Mouse (Mus musculus) kidney, adult 18-20 months (tissue): Measurements from ENCODE around the gene Riox2.

ENCODE experiments used
- DNase-seq: peaks from one replicate; pipeline ENCODE4 v3.0.0; 2021

Riox2 gene

GRCm38 (mm10) chr16:59521752-59522423 is 50.3 kb downstream of the Riox2 start:
- DNase-seq = no peak

DNA sequence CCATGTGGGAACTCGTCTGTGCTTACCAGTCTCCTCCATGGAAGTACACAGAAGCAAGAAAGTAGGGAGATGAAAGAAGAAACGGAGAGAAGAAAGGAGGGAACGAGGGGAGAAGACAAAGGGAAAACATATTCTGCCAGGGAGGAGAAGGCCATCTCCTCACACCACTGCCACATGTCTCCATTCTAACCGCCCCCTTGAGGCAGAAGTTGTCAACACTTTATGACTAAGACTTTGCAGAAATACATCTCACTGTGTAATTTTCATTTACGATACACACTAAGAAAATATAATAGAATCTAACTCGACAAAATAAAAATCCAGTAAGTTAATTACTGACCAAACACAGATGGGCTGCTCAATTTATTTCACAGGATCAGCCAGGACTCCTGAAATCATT is 55.4 kb downstream of the Riox2 start:
- DNase-seq = no peak

DNA sequence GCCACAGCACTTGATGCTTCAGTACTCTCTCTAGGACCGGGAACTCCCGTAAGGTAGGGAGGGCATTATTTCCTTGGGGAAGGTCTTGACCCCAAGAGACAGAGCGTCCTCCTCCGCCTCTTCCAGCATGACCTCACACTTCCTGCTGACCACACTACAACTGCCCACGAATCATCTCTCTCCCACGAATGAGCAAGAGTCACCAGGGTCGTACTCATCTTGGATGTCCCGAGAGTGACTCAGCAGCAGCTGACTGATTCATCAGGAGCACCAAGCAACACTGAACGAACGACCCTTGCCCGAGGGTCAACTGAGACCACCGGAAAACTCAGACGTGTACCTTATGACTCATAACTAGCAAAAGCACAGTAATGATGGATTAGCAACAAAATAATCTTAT is 58.0 kb downstream of the Riox2 start:
- DNase-seq = no peak

- DNase-seq = no peak
Measured at GRCm38 (mm10) chr16:59531243-59531642, 59.7 kb downstream of the Riox2 start.

GRCm38 (mm10) chr16:59532561-59532960 is 61.0 kb downstream of the Riox2 start:
- no peak for DNase-seq

DNA sequence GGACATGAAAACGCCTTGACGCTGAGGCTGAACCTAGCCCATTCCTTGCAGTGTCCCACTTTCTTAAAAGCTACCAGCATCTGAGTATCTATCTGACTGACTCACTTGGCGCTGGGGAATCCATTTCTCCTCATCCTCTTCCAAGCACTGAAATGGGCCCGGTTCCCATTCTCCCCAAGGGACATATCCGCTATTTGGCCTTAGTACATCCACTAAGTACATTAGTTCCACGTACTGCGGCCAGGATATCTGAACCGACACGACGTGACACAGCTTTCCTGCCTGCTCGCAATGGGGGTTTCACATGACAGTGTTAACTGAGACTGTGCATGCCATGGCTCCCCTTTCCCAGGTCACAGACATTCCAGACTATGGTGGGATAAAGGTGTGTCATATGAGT is 62.8 kb downstream of the Riox2 start:
- no peak for DNase-seq

DNA sequence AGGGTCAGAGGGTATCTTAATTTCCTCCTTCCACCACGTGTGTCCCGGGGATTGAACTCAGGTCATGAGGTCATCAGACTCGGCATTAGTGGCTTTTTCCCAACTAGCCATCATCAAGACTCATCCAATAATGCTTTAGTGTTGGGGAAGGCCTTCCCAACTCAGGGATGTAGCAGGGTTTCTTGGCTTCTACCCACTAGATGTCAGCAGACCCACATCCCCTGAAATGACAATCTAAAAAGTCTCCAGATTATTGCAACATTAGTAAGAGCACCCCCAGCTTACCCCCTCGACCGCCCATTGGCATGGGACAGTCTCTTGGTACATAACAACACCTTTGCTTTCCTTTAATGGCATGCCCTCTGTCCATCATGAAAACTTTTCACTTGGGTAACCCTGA is 64.1 kb downstream of the Riox2 start:
- DNase-seq = no peak

DNA sequence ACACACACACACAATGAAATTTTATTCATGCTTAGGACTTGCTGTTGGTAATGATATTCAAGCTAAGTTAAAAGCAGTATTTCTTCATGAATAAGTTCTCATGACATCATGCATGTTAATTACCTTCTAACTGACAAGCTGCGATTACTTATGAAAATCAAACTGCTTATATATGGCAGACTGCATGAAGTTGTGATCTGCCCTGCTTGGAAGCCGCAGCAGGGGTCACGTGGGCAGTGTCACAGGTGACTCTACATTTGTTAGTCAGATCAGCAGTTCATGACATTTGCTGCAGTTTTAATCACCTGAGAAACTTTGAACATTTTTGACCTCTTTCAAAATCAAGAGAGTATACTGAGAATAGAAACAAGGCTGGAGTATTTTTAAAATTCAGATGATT is 69.4 kb downstream of the Riox2 start:
- DNase-seq = no peak

DNA sequence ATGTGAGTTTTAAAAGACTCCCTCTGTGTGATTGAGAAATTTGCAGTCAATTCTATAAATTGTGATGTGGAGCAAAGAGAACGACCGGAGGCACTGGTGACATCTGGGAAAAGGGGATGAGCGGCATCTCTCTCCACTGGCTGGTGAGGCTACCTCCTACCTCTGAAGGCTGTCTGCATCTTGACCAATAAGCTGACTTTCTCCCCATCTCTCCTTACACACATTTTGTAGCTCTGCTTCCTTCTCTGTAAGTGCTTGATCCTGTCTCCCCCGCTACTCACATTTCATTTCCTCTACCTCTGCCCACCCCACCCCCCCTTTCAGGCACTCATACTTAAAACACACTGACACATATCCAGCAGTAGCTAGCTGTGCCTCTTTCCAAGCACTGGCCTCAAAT is 69.8 kb downstream of the Riox2 start:
- no peak for DNase-seq
